Mouse (Mus musculus) forebrain, embryonic 14.5 days (tissue): ENCODE data around the gene Myo6. TPM values are rescaled to one million over a fixed set of nuclear protein-coding genes. Genes with fewer than 3 reads are reported as not detected.
A peak's percentile ranks its signal among the peaks of the same experiment; 100 is the strongest.

Experiments used
- ATAC-seq: fragments of 200-750 bp; cut with Nextera tagmentation; 2 replicates; pipeline ENCODE4 v1.8.0; 2017; ENCODE audit warnings: mild to moderate bottlenecking, moderate library complexity
- DNase-seq: peaks from one replicate; pipeline ENCODE4 v3.0.0-alpha.2; 2015; ENCODE audit warnings: low spot score
- H3K27ac ChIP-seq: fragments of 300-500 bp; sonication (generic); 2 replicates; pipeline ENCODE4 v1.5.1; 2014; ENCODE audit warnings: low read depth, mild to moderate bottlenecking, control low read depth, low read length, moderate library complexity
- H3K27me3 ChIP-seq: fragments of 300-500 bp; sonication (generic); replicated peaks from 2 replicates; pipeline ENCODE4 v1.6.1; 2014; ENCODE audit warnings: low read length, control low read depth, mixed read lengths; ENCODE audit not compliant: control insufficient read depth, insufficient read depth
- H3K36me3 ChIP-seq: fragments of 300-500 bp; sonication (generic); 2 replicates; pipeline ENCODE4 v1.6.1; 2014; ENCODE audit warnings: low read length, control low read depth; ENCODE audit not compliant: control insufficient read depth, insufficient read depth
- H3K4me1 ChIP-seq: fragments of 300-500 bp; sonication (generic); 2 replicates; pipeline ENCODE4 v1.6.1; 2014; ENCODE audit warnings: antibody characterized with exemption, low read length, control low read depth; ENCODE audit not compliant: control insufficient read depth, insufficient read depth
- H3K4me2 ChIP-seq: fragments of 300-500 bp; sonication (generic); 2 replicates; pipeline ENCODE4 v1.6.1; 2014; ENCODE audit warnings: mild to moderate bottlenecking, control low read depth, low read length
- H3K4me3 ChIP-seq: fragments of 300-500 bp; sonication (generic); 2 replicates; pipeline ENCODE4 v1.5.1; 2014; ENCODE audit warnings: low read depth, low read length, control low read depth
- H3K9ac ChIP-seq: fragments of 300-500 bp; sonication (generic); 2 replicates; pipeline ENCODE4 v1.6.1; 2014; ENCODE audit warnings: mild to moderate bottlenecking, low read length, control low read depth, moderate library complexity
- H3K9me3 ChIP-seq: fragments of 300-500 bp; sonication (generic); replicated peaks from 2 replicates; pipeline ENCODE4 v1.6.1; 2016; ENCODE audit warnings: low read length, control low read depth, mixed read lengths; ENCODE audit not compliant: control insufficient read depth
- WGBS: fragments of 180-500 bp; shearing (Covaris S2); extraction: QIAGEN DNeasy Blood & Tissue Kit; methylation state at CpG from one replicate; pipeline ENCODE4 v1.1.7; 2014; 5-methylcytosine and 5-hydroxymethylcytosine counted together
- polyA plus RNA-seq: library from polyadenylated mRNA; unstranded; fragments of >200 nt; fragmentation: Nextera tagmentation; extraction: Ambion mirVana; gene quantifications from 2 replicates; pipeline ENCODE4 v1.2.1, GENCODE M21; 2014

The Myo6 gene
- polyA plus RNA-seq, 1 experiment from 2014 or later: 10.2 TPM

DNA sequence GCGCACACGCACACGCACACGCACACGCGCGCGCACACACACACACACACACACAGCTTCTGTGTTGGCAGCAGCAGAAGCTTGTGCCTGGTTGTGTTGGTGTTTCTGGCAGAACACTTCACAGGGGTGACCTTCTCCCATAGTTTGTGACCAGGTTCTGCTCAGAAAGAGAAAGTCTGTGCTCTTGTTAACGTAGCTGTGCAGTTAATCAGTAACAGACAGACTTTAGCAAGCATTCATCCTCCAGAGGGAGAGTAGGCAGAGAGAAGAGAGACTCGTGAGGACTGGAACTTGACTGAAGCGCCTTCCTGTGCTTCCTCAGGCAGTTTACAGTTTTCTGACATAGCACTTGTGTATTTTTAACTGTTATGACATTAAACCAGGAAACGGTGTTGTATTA, 45.3 kb downstream of the Myo6 start:
- ATAC-seq (no peak), DNase-seq (no peak)
- Histone ChIP-seq H3K4me1 (0 out of 2 replicates have a peak, but pooled peaks cover 2% of the 10 kb centered on the region), H3K36me3 (no peaks in the 10 kb centered on the region), H3K9me3 (no peaks in the 10 kb centered on the region), H3K27me3 (no peaks in the 10 kb centered on the region), H3K4me2 (no peak overlapping the region), H3K9ac (no peak overlapping the region), H3K4me3 (no peak overlapping the region), H3K27ac (no peak overlapping the region)
- 89% methylated on average over 12 of the region's 12 CpGs for WGBS

DNA sequence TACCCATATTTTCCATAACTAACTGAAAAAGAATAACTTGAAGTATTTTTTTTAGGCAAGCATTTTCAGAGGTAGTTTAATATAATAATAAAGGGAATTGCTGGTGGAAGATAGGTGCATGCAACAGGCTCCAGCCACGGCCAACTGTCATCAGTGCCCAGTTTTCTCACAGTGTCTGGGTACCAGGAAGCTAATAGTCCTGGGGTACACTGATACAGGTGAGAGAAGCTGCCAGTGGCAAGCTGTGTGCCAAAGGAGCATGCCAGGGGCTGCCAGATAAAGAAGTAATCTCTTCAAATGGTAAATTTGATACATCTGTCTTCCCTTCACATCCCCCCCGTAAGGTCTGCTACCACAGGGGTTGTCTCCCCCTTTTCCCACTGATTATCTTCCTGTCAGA, 48.6 kb downstream of the Myo6 start:
- Histone ChIP-seq H3K9me3 (no peaks in the 10 kb centered on the region), H3K4me3 (no peak overlapping the region), H3K27ac (no peak overlapping the region), H3K9ac (no peak overlapping the region), H3K4me2 (no peak overlapping the region), H3K4me1 (0 out of 2 replicates have a peak, but pooled peaks cover 2% of the 10 kb centered on the region), H3K36me3 (no peaks in the 10 kb centered on the region), H3K27me3 (no peaks in the 10 kb centered on the region)
- DNase-seq: no peak
- ATAC-seq: no peak
- 91% methylated on average over 2 of the region's 2 CpGs for WGBS

- Histone ChIP-seq H3K4me1 (no peaks in the 10 kb centered on the region), H3K4me2 (no peak overlapping the region), H3K27me3 (no peaks in the 10 kb centered on the region), H3K27ac (no peak overlapping the region), H3K36me3 (no peaks in the 10 kb centered on the region), H3K4me3 (no peak overlapping the region), H3K9ac (no peak overlapping the region), H3K9me3 (no peaks in the 10 kb centered on the region)
- ATAC-seq (no peak), DNase-seq (no peak)
- WGBS: 89% methylated on average over 5 of the region's 5 CpGs
Measured at GRCm38 (mm10) chr9:80215502-80215901, 50.7 kb downstream of the Myo6 start.

GRCm38 (mm10) chr9:80216786-80217501, 52.1 kb downstream of the Myo6 start:
- H3K36me3 ChIP-seq: no peaks in the 10 kb centered on the region
- H3K9ac ChIP-seq: no peak overlapping the region
- no peaks in the 10 kb centered on the region for H3K27me3 ChIP-seq
- no peak for DNase-seq
- H3K4me2 ChIP-seq: no peak overlapping the region
- H3K4me1 ChIP-seq: no peaks in the 10 kb centered on the region
- H3K27ac ChIP-seq: no peak overlapping the region
- H3K4me3 ChIP-seq: no peak overlapping the region
- 76% methylated on average over 16 of the region's 16 CpGs for whole genome bisulfite sequencing
- no peak for ATAC-seq
- no peaks in the 10 kb centered on the region for H3K9me3 ChIP-seq

GRCm38 (mm10) chr9:80218718-80219117, 53.9 kb downstream of the Myo6 start:
- H3K9ac ChIP-seq: no peak overlapping the region
- H3K4me1 ChIP-seq: no peaks in the 10 kb centered on the region
- 18% methylated on average over 6 of the region's 6 CpGs for WGBS
- H3K4me2 ChIP-seq: no peak overlapping the region
- H3K27ac ChIP-seq: no peak overlapping the region
- no peak overlapping the region for H3K4me3 ChIP-seq
- peak; percentile 48; the same call in 1 of the 2 replicates for ATAC-seq
- no peaks in the 10 kb centered on the region for H3K9me3 ChIP-seq
- H3K27me3 ChIP-seq: no peaks in the 10 kb centered on the region
- DNase-seq: no peak
- no peaks in the 10 kb centered on the region for H3K36me3 ChIP-seq

- WGBS: 88% methylated on average over 11 of the region's 11 CpGs
- H3K27ac ChIP-seq: no peak overlapping the region
- no peak overlapping the region for H3K4me2 ChIP-seq
- no peak overlapping the region for H3K9ac ChIP-seq
- no peak for DNase-seq
- H3K36me3 ChIP-seq: no peaks in the 10 kb centered on the region
- no peaks in the 10 kb centered on the region for H3K9me3 ChIP-seq
- H3K4me1 ChIP-seq: peaks cover 6% of the 10 kb centered on the region; the same call in 1 of the 2 replicates
- H3K27me3 ChIP-seq: no peaks in the 10 kb centered on the region
- no peak overlapping the region for H3K4me3 ChIP-seq
- no peak for ATAC-seq
Measured at GRCm38 (mm10) chr9:80223989-80224635, 59.3 kb downstream of the Myo6 start.

- WGBS: 25% methylated on average over 5 of the region's 5 CpGs
- Histone ChIP-seq H3K9ac (no peak overlapping the region), H3K27me3 (no peaks in the 10 kb centered on the region), H3K27ac (no peak overlapping the region; the same call in 1 of the 2 replicates), H3K4me1 (peaks cover 6% of the 10 kb centered on the region; the same call in 1 of the 2 replicates), H3K4me2 (no peak overlapping the region), H3K9me3 (no peaks in the 10 kb centered on the region), H3K4me3 (no peak overlapping the region), H3K36me3 (no peaks in the 10 kb centered on the region)
- peak; percentile 85 for ATAC-seq
- peak; percentile 67 for DNase-seq
Measured at GRCm38 (mm10) chr9:80226579-80227325, 61.9 kb downstream of the Myo6 start.

DNA sequence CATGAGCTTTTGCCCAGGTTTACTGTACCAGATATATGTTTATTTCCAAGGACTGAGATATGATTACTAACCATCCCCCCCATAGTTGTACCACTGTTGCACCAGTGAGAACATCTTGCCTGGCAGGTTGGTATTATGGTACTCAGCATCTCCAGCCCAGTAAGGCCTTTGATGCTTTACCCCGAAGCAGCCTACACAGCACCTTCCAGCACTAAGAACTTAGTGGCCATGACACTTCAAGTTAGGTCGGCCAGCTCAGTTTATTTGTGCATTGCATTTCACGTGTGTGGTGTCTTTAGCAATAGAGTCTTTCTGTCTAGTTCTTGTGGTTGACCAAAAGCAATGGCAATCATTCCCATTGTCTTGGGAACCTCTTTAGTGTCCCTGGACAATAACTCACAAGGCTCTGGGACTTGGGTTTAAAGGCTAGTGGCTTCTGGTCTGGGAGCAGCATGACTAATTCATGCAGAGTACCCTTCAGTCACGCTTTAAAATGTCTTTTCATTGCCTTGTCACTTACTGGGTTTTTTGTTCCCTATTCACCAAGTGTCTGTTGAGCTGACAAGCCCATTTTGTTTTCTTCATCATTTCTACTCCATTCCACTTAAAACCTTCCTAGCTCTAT, 69.1 kb downstream of the Myo6 start:
- H3K27me3 ChIP-seq: no peaks in the 10 kb centered on the region
- no peak overlapping the region for H3K4me3 ChIP-seq
- H3K9me3 ChIP-seq: no peaks in the 10 kb centered on the region
- no peak overlapping the region for H3K27ac ChIP-seq
- H3K36me3 ChIP-seq: no peaks in the 10 kb centered on the region
- no peak overlapping the region for H3K9ac ChIP-seq
- no peaks in the 10 kb centered on the region for H3K4me1 ChIP-seq
- ATAC-seq (no peak), DNase-seq (no peak)
- H3K4me2 ChIP-seq: no peak overlapping the region
- WGBS: 59% methylated on average over 4 of the region's 4 CpGs
